Mouse (Mus musculus) urinary bladder, adult 18-20 months (tissue): Measurements from ENCODE around the gene Tnfrsf4.
A peak's percentile ranks its signal among the peaks of the same experiment; 100 is the strongest.

Source experiments
- DNase-seq, 2 experiments: peaks; one replicate each; pipeline ENCODE4 v3.0.0; 2022; ENCODE audit warnings: low spot score in 2 of 2, mixed read lengths in 2 of 2

Gene Tnfrsf4

DNA sequence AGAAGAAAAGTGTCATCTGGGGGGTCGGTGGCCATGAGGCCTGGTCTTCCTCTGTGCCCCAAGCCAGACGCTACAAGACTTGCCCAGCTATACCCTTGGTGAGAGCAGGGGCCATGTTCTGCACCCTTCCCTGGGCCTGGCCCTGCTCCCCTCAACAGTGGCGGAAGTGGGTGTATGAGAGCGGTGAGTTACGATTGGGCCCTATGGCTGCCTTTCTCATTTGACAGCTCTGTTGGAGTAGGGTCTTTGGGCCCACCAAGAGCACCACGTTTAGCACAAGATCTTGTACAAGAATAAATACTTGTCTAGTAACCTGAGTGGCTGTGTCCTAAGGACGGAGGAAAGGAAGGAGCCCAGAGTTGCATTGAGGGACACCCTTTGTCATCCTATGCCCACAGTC, 14.9 kb downstream of the Tnfrsf4 start:
- no peak for DNase-seq

DNA sequence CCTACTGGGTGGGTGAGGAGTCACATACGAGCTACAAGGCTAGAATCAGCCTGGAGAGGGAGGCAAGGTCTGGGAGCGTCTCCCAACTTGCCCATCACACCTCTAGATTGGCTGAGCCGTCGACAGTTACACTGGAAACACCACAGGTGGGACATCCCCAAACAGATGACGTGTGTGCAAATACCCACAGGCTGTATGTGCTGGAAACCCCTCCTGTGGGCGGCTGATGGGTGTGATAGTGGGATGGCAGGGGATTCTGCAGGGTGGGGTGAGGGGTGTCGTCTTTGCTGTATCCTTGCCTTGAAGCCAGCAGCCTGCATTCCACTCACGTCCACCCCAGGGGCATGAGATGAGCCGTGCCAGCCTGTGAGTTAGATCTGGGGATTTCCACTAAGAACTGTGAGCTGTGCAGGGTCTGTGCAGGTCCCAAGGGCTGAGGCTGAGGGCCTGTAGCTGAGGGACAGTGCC, 17.0 kb downstream of the Tnfrsf4 start:
- DNase-seq = no peak

DNA sequence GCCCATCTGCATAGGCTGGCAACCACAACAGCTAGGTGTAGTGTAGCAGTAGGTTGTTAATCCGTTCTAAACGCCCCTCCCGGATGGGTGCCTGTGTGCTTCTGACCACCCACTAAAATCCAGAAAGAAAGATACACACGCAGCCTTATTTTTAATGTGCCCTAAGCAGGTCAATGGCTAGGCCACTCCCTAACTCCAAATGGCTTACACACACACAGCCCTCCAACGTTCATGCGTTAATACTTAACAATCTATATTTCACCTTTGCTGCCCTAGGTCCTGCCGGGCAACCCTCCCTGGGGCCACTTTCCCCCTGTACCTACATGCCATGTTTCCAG, 17.6 kb downstream of the Tnfrsf4 start:
- no peak for DNase-seq

DNA sequence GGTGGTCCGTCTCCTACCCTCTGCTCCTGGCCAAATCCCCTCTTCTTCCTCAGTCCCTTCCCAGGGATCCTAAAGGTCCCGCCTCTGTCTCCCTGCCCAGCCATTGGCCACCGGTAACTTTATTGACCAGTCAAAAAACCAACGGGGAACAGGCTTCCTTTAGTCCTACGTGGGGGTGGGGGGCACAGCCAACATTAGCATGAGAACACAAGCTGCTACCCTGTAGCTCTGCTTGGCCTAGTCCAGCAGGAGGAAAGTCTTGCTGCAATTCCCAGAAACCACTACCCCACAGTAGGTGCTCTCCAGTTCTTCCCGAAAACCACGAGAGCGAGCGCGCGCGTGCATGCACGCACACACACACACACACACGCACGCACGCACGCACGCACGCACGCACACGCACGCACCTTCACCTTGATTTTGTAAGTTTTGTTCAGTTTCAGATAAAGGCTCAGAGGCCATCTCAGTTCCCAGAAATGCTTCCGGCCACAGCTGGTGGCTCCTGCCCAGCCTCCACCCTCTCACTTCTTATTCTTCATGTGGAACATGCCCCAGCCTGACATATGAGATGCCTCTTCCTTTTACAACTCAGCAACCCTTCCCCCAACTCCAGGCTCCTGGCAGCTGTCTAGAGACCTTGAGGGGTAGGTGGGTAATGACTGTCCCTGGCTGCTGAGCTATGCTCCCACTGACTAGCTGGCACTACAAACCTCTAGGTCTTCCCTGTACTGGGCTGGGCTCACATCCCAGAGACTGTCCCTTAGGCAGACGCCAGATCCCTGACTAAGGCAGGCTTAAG, 18.1 kb downstream of the Tnfrsf4 start:
- peak; percentile 67 to 73 for DNase-seq

DNA sequence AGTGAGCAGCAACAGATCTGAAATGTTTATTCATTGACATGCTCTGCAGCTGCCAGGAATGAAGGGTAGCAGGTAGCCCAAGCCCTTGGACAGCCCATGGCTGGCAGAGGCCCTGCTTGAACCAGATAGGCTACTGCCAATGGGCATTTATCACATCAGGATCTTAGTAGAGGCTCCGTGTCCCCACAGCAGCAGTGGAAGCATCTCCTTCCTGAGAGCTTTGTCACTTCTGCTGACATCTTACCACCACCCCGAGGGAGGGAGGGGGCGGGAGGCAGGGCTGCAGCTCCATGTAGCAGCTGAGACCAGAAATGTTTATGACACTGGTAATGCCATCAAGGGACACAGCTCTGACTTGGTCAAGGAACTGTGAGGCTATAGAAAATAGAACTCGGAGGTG, 19.2 kb downstream of the Tnfrsf4 start:
- DNase-seq = no peak

DNA sequence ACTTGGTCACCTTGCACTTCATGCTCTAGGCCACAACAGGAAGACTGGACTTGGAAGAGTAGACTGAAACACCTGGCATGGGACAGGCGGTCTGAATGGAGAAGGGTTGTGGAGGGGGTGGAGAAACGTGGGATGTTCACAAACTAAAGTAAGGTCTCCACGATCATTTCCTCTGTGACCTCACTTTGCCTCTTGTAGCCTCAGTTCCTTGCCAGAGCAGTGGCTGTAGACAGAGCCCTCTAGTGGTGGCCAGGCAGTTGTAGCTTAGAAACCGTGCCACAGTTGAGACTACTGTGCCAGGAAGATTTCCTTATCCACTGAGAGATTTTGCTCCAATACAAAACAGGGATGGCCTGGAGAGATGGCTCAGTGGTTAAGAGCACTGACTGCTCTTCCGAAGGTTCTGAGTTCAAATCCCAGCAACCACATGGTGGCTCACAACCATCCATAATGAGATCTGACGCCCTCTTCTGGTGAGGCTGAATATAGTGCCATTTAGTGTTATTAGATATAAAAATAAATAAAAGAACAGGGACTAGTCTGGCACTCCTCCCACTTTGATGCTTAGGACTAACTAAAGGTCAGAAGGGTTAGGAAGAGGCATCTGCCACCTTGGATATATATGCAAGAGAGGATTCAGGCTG, 20.0 kb downstream of the Tnfrsf4 start:
- peak in 1 of 2 experiments; percentile 27 for DNase-seq

DNA sequence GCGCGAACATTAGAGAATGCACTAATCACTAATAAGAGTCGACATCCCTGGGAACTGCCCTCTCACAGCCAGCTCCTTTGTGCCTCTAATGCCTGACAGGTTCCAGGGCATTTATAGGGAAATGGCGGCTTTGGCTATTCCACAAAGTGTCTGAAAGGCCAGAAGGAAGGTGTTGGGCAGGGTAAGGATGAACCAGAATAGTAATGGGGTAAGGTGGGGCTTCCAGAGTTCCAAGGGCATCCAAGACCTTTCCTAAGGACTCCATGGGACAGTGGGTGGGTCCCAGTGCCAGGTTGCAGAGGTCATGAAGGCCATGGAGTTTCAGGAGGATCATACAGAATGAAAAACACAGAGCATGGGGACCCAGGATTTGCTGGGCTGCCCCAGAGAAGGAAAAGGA, 20.7 kb downstream of the Tnfrsf4 start:
- DNase-seq = no peak

DNA sequence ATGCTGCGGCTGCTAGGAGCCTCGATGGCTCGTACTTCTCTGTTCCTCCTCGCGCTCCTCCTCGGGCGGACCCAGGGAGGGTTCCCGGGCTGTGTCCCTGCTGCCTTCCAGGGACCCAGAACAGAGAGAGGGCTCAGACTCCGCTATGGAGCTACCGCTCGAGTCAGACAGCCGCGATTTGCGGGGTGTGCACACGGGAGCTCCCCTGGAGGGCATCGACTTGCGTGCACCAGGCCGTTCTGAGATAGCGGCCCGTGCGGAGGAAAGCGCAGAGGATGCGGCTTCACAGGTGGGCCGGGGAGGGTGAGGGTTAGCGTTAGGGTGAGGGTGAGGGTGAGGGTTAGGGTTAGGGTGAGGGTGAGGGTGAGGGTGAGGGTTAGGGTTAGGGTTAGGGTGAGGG, 21.3 kb downstream of the Tnfrsf4 start:
- no peak for DNase-seq

DNA sequence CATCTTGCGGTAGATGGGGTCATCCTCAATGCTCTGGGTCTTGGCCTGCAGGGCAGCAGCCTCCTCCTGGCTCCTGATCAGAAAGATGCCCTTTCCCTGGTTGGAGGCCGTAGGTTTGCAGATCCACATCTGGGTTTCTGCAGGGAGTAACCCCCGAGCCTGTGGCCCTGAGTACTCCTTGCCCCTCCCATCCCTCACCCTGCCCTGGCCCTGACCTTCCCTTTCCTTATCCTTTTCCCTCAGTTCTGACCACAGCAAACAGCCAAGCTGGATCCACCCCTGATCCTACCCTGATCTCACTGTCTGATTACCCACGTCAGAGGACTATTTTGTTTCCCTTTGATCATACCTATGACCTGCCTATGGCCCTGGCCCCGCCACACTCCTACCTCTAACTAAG, 31.1 kb downstream of the Tnfrsf4 start:
- DNase-seq = no peak

DNA sequence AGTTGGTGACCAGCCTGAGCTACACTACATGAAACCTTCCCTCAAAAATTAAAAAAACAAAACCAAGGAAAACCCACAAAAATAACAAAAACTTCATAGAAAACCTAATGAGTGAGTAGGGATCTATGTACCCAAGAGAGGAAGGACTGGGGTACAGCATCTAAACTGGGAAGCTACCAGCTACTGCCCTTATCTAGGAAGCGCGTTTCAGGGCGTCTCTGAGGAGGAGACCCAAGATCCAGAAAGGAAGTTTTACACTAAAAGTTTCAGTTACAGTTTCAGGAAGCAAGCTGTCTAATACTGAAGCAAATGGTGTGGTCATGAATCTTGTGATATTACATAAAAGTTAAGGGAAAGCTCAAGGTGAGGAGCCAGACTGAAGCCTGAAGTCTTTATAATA, 36.1 kb downstream of the Tnfrsf4 start:
- no peak for DNase-seq

DNA sequence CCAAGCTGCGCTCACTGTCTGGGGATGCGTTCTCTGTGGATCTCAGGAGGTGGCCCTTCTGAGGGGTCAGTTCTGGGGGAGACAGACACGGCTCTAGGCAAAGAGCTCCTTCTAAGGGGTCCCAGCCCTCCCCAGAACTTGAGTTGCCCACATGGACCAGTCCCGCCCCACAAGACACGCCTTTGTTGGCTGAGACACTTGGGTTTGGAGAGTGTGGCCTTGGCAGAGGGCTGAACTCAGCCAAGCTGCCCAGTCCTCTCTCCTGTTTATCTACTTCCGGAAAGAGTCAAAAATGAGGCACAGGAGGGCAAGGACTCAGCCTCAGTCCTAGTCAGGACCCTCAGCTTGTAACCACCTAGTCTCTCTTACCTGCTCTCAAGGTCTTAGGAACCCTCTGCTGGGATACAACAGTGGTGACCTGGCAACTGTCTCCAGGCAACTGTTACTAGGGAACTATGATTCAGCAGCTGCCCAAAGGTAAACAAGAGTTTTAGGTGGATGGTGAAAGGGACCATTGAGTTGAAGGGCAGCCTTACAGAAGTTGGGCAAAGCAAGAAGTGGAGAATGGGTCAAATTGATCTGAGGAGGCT, 36.8 kb downstream of the Tnfrsf4 start:
- no peak for DNase-seq

DNA sequence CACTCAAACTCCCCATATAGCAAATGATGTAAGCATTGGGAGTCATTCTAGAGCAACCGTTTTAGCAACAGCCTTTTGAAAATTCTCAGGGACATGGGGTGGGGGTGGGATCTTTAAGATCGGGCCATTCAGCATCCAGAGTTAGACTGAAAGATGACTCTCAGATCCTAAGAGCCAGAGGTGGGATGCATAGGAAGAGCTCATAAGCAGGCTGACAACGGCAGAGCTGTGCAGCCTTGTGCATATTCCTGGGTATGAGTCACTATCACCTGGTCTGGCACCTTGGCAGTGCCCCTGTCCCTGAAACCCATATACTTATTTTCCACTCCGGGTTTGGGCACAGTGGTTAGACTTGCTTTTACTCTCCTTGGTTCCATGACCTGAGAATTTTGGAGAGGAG, 39.5 kb downstream of the Tnfrsf4 start:
- no peak for DNase-seq

DNA sequence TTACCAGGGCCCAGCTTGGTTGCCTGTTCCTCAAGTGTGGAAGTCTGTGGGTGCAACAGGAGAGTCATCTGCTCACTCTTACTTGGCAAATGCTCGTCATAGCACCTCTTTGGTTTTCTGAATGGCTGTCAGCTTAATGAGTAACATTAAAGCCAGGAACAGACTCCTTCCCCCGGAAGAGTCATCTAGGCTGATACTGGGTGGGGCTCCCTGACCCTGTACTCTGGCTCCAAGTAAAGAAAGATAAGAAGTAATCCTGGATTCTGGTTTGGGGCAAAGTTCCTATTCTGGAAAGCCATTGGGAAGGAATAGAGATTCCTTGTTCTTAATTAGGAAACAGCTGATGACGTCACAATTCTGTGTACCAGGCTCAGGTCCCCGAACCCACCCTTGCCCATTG, 40.5 kb downstream of the Tnfrsf4 start:
- DNase-seq = no peak

DNA sequence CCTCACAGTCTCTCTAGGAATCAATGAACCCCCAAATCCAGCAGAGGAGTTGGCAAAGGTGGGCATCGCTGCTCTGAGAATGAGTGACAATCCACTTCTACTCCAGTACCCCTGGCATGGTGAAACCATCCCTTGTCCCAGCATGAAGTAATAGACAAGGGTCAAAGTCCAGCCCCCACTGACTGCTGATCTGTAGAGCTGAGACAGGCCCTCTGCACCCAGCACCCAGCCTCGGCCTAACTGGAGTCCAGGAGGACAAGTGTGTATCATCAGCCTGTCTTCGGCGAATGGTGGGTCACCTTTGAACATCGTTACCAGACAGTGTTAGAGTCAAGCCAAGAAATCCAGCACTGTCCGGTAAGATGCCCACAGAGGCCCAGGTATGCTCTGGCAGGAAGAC, 41.0 kb downstream of the Tnfrsf4 start:
- no peak for DNase-seq

DNA sequence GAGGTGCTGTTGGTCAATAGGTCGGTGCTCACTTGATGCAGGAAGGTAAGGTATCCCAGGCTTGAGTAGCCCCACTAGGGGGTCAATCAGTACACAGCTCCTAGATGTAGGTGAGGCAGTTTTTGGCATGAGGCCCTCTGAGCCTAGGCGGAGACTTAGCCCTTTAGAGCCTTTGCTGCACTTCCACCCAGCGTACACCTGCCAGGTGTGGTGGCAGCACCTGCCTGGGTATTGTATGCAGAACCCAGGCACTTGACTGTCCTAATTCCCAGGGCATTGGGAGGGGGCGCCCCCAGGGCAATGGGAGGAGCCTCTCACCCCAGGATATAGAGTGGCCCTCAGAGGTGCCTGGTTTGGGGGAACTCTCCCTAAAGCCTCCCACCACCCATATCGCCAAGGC, 41.5 kb downstream of the Tnfrsf4 start:
- DNase-seq = no peak

DNA sequence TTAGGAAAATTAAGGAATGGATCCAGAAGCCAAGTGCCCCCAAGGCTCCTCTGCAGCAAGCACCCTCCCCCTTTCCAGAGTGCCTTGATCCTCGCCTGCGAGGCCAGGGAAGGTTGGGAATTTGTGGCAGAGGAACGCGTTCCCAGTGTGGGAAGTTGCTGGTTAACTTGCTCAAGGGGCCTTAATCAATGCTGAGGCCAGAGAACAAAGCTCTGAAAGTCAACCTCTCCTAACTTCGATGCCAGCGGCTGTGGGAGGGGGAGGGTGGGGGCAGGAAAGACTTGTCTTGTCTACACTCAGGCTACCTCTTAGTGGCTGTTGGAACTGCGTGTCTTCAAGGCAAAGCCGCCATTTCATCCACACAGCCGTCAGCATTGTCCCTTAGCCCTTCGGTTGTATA, 44.1 kb downstream of the Tnfrsf4 start:
- no peak for DNase-seq

DNA sequence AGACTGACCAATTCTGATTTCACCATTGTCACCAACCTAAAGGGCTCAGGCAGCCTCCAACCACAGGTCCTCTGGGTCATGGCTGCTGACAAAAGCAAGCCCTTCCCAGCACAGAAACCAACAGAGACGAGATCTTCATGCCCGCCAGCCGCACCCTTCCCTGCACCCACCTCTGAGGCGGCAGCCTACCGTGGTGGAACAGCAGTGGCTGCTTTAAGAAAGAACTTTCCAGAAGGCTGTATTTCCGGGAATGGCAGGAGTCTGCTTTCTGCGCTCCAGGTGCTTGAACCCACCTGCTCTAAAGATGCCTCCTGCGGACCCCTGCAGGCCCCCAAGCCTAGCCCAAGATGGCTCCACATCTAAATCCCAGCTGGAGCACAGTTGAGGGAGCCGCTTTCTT, 45.2 kb downstream of the Tnfrsf4 start:
- no peak for DNase-seq

DNA sequence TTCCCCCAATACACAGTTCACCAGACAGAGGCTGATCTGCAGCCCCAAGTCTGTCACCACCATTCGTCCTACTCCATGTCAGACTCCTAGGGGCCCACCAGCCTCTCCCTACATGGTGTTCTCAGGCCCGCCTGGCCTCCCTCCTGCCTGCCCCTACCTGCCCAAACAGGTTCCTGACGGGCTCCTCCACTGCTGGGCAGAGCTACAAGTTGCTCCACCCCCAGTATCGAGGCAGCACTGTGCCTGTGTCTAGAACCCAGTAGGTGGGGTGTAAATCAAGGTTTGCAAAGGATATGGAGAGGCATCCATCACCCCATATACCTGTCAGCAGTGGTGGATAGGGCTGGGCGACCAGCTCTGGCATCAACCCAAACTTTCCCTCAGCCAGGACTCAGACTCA, 45.6 kb downstream of the Tnfrsf4 start, which contains the start of gene Ttll10:
Gene Ttll10 (minus strand): TSS at position 154 of the 400 bp plus-strand sequence.
- peak; percentile 69 to 82 for DNase-seq

DNA sequence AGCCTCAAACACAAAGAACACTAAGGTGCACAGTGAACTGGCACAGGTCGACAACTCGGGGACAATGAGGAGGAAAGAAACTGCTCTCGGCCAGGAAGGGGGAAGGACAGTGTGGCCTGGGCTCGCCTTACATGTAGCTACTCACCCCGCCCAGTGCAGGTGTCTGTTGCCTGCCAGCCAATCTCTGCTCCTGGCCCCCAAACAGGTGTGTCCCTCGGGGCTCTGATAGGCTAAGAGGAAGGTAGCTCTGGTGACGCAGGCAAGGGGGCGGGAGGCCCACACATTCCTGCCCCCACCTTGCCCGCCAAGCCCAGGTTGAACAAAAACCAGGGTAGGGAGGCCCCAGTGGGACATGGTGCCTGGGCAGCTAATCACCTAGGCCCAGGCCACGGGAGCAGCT, 46.1 kb downstream of the Tnfrsf4 start:
- DNase-seq = peak; percentile 69 to 86

DNA sequence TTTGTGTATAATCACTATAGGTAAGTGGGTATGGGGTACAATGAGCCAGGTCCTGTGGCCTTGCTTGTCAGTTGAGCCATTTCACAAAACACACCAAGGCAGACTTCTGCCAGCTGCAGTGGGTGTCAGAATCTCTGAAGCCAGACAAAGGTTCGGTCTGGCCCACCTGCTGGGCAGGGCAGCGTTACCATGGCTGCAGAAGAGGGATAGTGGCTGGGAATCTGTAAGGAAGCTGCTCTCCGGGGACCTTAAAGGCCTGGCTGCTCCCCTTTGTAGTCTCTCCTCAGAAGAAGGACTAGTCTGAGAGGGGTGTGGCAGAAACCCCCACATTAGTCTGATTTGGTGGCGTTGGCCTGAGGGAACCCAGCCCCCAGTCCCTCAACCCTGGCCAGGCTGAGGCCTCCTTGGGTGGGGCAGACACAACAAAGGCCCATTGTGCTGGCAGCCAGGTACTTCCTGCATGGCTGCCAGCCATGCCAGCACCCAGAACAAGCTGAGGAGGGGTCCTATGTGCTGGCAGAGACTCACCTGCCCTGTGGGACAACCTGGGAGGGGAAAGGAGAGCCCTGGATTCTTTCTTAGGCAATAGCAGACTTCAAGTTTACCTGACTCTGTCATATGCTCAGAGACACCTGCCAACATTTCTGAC, 50.3 kb downstream of the Tnfrsf4 start:
- DNase-seq = no peak

DNA sequence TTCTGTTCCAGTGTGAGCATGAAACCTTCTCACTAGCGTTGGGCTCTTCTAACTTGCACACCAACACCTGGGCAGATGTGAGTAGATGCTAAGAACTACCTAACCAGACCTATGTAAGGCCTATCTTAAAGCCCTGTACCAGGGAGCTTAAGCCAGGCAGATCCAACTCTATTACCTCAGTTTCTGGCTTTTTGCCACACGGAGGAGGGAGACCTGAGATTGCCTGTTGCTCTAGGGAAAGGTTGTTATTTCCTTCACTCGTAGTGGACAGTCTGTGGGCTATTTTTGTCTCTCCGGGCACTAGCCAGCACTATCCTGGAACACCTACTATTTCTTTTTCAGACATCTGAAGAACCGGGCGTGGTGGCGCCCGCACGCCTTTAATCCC, 50.9 kb downstream of the Tnfrsf4 start:
- DNase-seq = no peak

DNA sequence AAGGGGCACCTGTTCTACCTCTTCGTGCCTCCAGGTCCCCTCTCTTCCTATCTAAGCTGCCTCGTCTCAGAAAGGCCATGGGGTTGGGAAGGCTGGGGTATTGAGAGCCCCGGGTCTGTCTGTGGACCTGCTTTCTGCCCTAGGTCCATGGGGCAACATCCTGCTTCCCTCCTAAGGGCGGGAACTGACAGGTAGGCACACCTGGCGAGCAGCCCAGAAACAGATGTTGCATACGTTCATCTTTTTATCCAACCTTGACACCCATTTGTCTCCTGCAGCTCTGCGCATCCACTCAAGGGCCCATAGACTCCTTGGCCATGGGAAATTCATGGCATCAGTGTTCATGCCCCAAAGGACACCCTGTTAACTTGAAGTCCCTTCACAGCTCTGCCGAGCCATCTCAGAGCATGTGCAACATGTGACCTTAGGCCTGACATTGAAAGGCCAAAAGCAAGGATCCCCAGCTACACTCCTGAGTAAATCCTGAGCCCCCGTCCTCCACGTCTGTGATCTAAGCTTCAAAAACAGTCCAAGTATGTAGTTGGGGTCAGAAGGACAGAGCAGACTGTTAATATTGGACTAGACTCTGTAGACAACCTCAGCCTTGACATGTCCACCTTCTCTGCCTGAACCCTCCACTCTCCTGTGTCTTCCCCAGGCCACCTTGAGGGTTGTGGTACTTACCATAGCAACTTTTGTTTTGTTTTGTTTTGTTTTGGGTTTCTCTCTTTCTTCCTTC, 51.7 kb downstream of the Tnfrsf4 start:
- DNase-seq = no peak
